Mouse (Mus musculus): ENCODE results near the gene Sbk3. TPM values are rescaled to one million over a fixed set of nuclear protein-coding genes. Genes with fewer than 3 reads are reported as not detected.
"Not testable (repeated sequence)": the region's sequence is repeated elsewhere in the genome, so short reads cannot be mapped to it uniquely, and the experiment has no call there.

Gene Sbk3
- polyA plus RNA-seq, 1 experiment, result not detected

DNA sequence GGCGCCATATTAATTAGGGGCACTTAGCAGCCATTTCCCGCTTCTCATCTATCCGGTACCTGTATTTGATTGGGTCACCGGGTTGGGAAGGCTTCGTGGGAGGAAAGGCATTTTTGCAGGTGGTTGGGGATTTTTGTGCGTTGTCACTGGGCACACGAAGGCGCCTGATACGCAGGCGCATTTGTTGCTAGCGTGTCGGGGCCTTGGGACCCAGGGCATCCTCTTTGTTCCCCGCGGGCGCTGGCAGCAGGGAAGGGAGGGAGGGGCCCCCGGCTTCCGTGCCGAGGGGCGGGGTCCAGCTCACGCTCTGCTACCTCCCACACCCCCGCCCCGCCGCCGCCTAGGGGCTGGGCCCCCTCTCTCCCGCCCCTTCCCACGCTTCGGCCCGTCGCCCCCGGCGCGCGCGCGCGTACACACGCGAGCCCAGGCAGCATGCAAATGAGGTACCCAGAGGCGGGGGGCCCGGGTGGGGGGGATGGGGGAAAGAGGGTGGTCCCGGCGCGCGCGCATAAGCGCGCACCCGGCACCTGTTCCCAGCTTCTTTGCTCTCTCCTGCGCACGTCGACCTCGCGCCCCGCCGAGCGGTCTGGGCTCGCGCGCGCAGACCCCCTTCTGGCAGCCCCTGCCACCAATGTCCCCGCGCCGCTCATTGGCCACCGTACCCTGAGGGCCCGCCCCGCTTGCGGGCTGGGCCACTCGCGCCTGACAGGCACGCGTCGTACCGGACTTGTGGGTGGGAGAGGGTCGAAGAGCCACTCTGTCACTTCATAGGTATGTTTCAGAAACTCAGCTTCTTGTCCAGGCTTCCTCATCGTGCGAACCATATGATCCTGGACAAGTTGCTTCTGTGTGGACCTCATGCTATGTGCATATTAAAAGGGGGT lies 44.4 kb upstream of the Sbk3 start, which contains the start of gene Gm44973:
Gene Gm44973 (plus strand): TSS at position 379 of the 884 bp plus-strand sequence.
- Histone ChIP-seq H3K4me3 (ENCODE audit: insufficient read depth, low read depth, low read length) (peak within 1 kb of the TSS; percentile 99), H3K27ac (ENCODE audit: insufficient read depth, low read depth, low read length) (peak within 1 kb of the TSS; percentile 99), H3K4me1 (ENCODE audit: control insufficient read depth, insufficient read depth, low read length) (0 out of 2 replicates have a peak, but pooled peaks cover 4% of the 10 kb centered on the region)
- under 1% methylated on average over 70 of the region's 76 CpGs for WGBS
- TF ChIP-seq POLR2A (IDR thresholded peaks at IDR 0.05; ENCODE audit: insufficient read depth, low read depth, low read length) (peak; percentile 41), CTCF (IDR thresholded peaks at IDR 0.05; ENCODE audit: insufficient read depth, low read depth, low read length) (no peak)

DNA sequence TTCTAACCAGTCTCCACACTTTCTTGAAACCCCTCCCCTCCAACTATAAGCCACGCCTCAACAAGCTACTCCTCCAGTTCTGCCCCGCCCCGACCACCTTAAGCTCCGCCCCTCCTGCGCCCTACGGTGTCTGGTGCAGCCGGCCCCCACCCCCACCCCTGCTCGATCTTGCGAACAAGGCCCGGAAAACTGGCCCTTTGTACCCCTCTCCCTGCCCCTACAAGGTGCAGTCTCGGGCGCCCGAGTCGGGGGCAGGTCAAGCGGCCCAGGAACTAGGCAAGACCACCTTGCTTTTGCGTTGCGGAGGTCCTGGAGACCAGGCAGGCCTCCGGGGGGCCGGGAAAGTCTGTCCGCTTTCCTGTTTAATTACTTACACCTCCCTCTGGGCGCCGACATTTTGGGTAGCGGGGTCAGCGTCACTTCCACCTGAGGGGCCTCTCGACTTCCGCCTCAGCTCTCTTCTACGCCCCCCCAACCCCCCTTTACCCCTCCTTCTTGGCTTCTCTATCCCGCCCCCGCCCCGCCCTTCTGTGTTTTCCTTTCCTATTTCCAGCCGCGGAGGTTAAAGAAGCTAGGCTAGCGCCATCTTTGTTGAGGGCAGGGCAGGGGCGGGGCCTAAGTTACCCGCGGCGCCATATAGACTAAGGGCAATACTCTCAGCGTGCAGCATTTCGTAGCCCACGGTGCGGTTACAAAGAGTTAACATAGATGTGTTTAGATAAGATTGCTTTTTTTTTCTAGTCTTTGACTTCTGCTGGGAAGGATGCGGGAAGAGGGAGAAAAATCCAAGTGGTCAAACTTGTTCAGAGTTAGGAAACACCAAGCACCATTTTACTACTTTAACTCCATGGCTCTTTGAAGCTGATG lies 43.5 kb upstream of the Sbk3 start, which contains the start of the genes Zfp524 and Fiz1:
Gene Zfp524 (plus strand): TSS at position 165 of the 867 bp plus-strand sequence.
Gene Fiz1 (minus strand): TSS at position 447 of the 867 bp plus-strand sequence.
- H3K27ac ChIP-seq (ENCODE audit: insufficient read depth, low read depth, low read length), result peak within 1 kb of the TSS; percentile 99
- H3K4me1 ChIP-seq (ENCODE audit: control insufficient read depth, insufficient read depth, low read length), result 0 out of 2 replicates have a peak, but pooled peaks cover 4% of the 10 kb centered on the region
- TF ChIP-seq CTCF (IDR thresholded peaks at IDR 0.05; ENCODE audit: insufficient read depth, low read depth, low read length), result no peak
- peak; percentile 67 for TF ChIP-seq POLR2A (IDR thresholded peaks at IDR 0.05; ENCODE audit: insufficient read depth, low read depth, low read length)
- peak within 1 kb of the TSS; percentile 99 for H3K4me3 ChIP-seq (ENCODE audit: insufficient read depth, low read depth, low read length)
- under 1% methylated on average over 42 of the region's 42 CpGs for WGBS

DNA sequence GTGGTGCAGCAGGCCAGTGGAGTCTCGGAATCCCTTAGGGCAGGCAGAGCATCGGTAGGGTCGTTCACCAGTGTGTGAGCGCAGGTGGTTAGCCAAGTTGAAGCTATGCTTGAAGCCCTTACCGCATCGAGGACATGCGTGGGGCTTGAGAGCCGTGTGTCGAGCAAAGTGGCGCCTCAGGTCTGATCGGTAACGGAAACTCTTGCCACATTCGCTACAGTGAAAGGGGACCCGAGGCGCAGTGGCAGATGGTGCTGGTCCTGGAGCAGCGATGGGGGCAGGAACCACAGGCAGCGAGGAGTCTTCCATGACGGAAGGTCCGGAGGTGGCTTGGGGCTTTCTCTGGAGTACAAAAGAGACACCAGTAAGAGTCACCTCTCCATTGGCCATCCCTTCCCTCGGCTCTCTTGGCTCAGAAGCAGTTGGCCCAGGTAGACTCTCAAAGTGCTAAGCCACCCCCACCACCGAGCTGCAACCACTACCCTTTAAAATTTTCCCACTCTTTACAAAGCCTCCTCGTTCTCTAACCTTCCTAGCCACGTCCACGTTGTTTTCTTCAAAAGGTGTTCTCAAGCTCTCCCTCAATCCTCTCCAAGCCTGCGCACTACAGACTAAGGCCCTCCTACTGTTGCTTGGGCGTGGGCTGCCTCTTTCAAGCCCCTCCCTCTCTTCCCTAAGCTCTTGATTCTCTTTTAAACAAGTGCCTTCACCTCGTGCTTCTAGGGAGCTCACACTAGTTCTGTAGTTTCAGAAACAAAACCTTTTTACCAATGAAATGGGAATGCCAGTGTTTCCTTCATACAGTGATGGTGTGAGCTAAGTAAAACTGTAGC lies 41.9 kb upstream of the Sbk3 start:
- 89% methylated on average over 27 of the region's 27 CpGs for WGBS
- H3K4me3 ChIP-seq (ENCODE audit: insufficient read depth, low read depth, low read length), result no peak overlapping the region
- H3K4me1 ChIP-seq (ENCODE audit: control insufficient read depth, insufficient read depth, low read length), result 0 out of 2 replicates have a peak, but pooled peaks cover 4% of the 10 kb centered on the region
- TF ChIP-seq CTCF (IDR thresholded peaks at IDR 0.05; ENCODE audit: insufficient read depth, low read depth, low read length) (no peak), POLR2A (IDR thresholded peaks at IDR 0.05; ENCODE audit: insufficient read depth, low read depth, low read length) (no peak)
- H3K27ac ChIP-seq (ENCODE audit: insufficient read depth, low read depth, low read length), result no peak overlapping the region

DNA sequence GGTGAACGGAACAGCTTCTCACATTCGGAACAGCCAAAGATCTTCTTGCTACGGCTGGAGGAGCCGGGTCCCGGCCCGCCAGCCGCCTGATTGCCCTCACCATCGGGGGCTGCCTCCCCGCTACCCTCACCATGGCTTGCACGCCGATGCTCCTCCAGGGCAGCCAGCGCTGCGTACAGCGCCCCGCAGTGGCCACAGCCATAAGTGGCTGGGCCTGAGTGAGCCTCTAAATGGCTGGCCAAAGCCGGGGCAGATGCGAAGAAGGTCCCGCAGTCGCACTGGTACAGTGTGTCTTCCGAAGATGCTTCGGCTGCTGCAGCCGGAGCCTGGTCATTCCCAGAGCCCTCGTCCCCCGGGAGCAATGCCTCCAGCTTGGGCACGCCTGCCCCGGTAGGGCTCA lies 37.3 kb upstream of the Sbk3 start:
- WGBS, result 94% methylated on average over 26 of the region's 26 CpGs
- Histone ChIP-seq H3K4me1 (ENCODE audit: control insufficient read depth, insufficient read depth, low read length) (peaks cover 10% of the 10 kb centered on the region; the same call in 1 of the 2 replicates), H3K27ac (ENCODE audit: insufficient read depth, low read depth, low read length) (no peak overlapping the region), H3K4me3 (ENCODE audit: insufficient read depth, low read depth, low read length) (no peak overlapping the region)
- TF ChIP-seq CTCF (IDR thresholded peaks at IDR 0.05; ENCODE audit: insufficient read depth, low read depth, low read length) (no peak), POLR2A (IDR thresholded peaks at IDR 0.05; ENCODE audit: insufficient read depth, low read depth, low read length) (no peak)

DNA sequence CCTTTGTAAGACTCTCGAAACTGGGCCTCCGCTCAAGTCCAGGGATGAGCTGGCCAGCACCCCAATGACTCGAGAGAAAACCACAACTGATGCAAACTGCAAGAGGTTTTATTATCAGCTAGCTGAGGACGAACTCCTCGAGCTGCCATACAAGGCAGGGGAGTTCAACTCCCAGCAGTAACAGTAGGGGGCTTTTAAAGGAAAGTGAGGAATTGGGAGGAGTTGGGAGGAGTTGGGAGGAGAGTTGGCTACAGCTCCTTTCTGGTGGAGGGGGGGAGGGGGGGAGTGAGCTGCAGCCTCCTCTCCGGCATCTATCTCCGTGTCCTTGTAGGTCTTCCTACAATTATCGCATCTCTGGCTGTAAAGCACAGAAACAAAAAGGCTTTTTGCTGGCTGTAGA lies 31.9 kb upstream of the Sbk3 start:
- not testable (repeated sequence) for H3K27ac ChIP-seq (ENCODE audit: insufficient read depth, low read depth, low read length); H3K4me1 ChIP-seq (ENCODE audit: control insufficient read depth, insufficient read depth, low read length); H3K4me3 ChIP-seq (ENCODE audit: insufficient read depth, low read depth, low read length)
- WGBS, result 33% methylated on average over 8 of the region's 8 CpGs

DNA sequence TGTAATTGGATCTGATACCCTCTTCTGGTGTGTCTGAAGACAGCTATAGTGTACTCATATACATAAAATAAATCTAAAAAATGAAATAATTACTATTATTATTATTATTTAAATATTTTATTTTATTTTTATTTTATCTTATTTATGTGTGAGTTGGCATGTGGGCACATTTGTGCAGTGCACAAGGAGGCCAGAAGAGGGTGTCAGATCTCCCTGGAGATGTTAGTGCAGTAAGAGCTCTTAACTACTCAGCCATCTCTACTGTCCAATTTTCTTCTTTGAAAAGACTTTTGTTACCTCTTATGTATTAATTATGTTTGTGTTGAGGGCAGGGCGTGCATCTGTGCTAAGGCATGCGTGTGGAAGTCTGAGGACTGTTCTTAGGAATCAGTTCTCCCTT lies 28.9 kb upstream of the Sbk3 start:
- 66% methylated on average over 2 of the region's 2 CpGs for WGBS
- TF ChIP-seq POLR2A (IDR thresholded peaks at IDR 0.05; ENCODE audit: insufficient read depth, low read depth, low read length) (no peak), CTCF (IDR thresholded peaks at IDR 0.05; ENCODE audit: insufficient read depth, low read depth, low read length) (no peak)
- no peak overlapping the region for H3K4me3 ChIP-seq (ENCODE audit: insufficient read depth, low read depth, low read length)
- H3K27ac ChIP-seq (ENCODE audit: insufficient read depth, low read depth, low read length), result no peak overlapping the region
- H3K4me1 ChIP-seq (ENCODE audit: control insufficient read depth, insufficient read depth, low read length), result peaks cover 5% of the 10 kb centered on the region; the same call in 1 of the 2 replicates

DNA sequence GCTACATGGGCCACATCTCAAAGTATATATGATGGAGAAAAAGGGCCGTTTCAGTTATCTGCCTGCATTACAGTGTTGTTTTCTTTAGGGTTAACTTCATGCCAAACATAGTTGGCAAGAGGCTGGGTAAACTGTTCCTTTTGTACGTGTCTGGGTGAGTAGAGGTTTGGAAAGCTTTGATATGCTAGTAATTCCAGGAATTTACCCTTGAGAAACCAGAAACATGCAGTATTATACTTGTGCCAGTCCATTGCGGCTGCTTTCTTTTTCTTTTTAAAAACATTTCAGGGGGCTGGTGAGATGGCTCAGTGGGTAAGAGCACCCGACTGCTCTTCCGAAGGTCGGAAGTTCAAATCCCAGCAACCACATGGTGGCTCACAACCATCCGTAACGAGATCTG lies 26.0 kb upstream of the Sbk3 start:
- no peak overlapping the region for H3K27ac ChIP-seq (ENCODE audit: insufficient read depth, low read depth, low read length)
- no peak for TF ChIP-seq POLR2A (IDR thresholded peaks at IDR 0.05; ENCODE audit: insufficient read depth, low read depth, low read length)
- TF ChIP-seq CTCF (IDR thresholded peaks at IDR 0.05; ENCODE audit: insufficient read depth, low read depth, low read length), result no peak
- WGBS, result 39% methylated on average over 8 of the region's 8 CpGs

More for the DNA sequence above, 26.0 kb upstream of the Sbk3 start:
- Histone ChIP-seq H3K4me1 (ENCODE audit: control insufficient read depth, insufficient read depth, low read length) (peaks cover 28% of the 10 kb centered on the region), H3K4me3 (ENCODE audit: insufficient read depth, low read depth, low read length) (peak overlapping the region; percentile 64; the same call in 1 of the 2 replicates)
